ENCODE assay signal across 32 mouse cellular contexts in the genomic region with DNA sequence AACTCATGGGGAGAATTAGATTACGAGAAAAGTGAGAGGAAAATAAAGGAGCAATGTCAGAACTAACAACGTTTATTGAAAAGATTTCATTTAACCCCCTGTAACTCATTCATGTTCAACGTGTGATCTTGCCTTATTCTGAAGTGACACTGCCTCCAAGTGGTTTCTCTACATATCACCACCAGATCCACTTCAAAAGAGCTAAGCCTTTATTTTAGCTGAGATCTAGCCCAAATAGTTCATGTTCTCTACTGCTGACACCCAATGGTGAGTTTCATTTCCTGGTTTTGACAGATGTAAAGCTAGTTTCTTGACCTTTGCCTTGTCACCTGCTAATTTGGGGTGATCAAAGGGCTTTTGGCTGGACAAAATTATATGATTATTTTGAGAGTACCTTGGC.
A peak's percentile ranks its signal among the peaks of the same experiment; 100 is the strongest.
DNase-seq lines count a peak whose midpoint lies in the region; ATAC-seq and TF ChIP-seq lines count a peak whose summit lies in the region.
"Had no signal": no experiment of that assay in that cellular context is flagged by ENCODE, and none has a peak within 500 bp of the region (broad histone marks: within the 10 kb centered on the region; RNA-seq: fewer than 3 reads in every experiment).

No protein-coding gene starts in this region.

- H3K4me3 ChIP-seq in CH12.LX (replicated peaks in 1 of 3; ENCODE audit: low read depth in 2 of 3, low read length in 2 of 3, poor library complexity in 1 of 3) = no peak overlapping the region
- H3K4me3 ChIP-seq in midbrain, embryonic 14.5 days (replicated peaks; ENCODE audit: low read depth, low read length) = no peak overlapping the region
- H3K4me3 ChIP-seq: embryonic facial prominence, embryonic 10.5 days; embryonic facial prominence, embryonic 13.5 days; erythroblast, embryonic 14.5 days; forebrain, embryonic 12.5 days; forebrain, embryonic 15.5 days; gastrocnemius, adult 2 months; heart, embryonic 15.5 days; hindbrain, embryonic 10.5 days; hindbrain, embryonic 13.5 days; intestine, embryonic 15.5 days had no signal

- TF ChIP-seq POLR2A in CH12.LX (IDR thresholded peaks at IDR 0.05; ENCODE audit: low read depth, low read length) = no peak

- TF ChIP-seq RAD21 in CH12.LX (IDR thresholded peaks at IDR 0.05; ENCODE audit: low read depth, low read length) = peak; percentile 71

- no peaks in the 10 kb centered on the region for H3K79me2 ChIP-seq in CH12.LX (replicated peaks; ENCODE audit: control insufficient read depth, extremely low read depth, insufficient read depth, poor library complexity, severe bottlenecking)

- TF ChIP-seq CTCF in CH12.LX (conservative IDR thresholded peaks at IDR 0.05 in 1 of 2, IDR thresholded peaks at IDR 0.05 in 1 of 2; ENCODE audit: low read depth in 2 of 2, low read length in 2 of 2) = peak in 1 of 2 experiments; percentile 61; a peak in 2 of 4 replicates

- DNase-seq in 416B (ENCODE audit: low read depth) (peak; percentile 49), CH12.LX (ENCODE audit: extremely low read depth) (peak; percentile 35), NIH3T3 (ENCODE audit: low read depth) (peak; percentile 8), adipocyte (ENCODE audit: low spot score) (peak; percentile 12)
- no peak for DNase-seq in midbrain, embryonic 14.5 days
- no peak for DNase-seq in retina, embryonic 14.5 days (ENCODE audit: low spot score)
- no peak for DNase-seq in frontal cortex, postnatal 14 days (ENCODE audit: low spot score in 2 of 2)
- no peak for DNase-seq in natural killer cell, adult 2 months (ENCODE audit: low spot score in 2 of 2)
- DNase-seq: adrenal gland, adult 8-10 months; adrenal gland, postnatal 25 days; cerebellum, adult 18-20 months; cerebellum, adult 9-10 months; cerebellum, postnatal 14 days; gastrocnemius, adult 2 months; gastrocnemius, postnatal 14 days; heart, adult 11 months; heart, postnatal 10 days; heart, postnatal 36 days; kidney, adult 11 months had no signal

- H3K4me2 ChIP-seq in CH12.LX (ENCODE audit: insufficient read depth, low read depth, poor library complexity, severe bottlenecking) = no peak overlapping the region
- H3K4me2 ChIP-seq in midbrain, embryonic 14.5 days (ENCODE audit: low read length) = no peak overlapping the region
- H3K4me2 ChIP-seq: embryonic facial prominence, embryonic 13.5 days; forebrain, embryonic 12.5 days; forebrain, embryonic 15.5 days; heart, embryonic 11.5 days; heart, embryonic 15.5 days; hindbrain, embryonic 13.5 days; intestine, embryonic 15.5 days had no signal

- H3K36me3 ChIP-seq in CH12.LX (replicated peaks in 1 of 2; ENCODE audit: control insufficient read depth in 1 of 2, insufficient read depth in 1 of 2, low read length in 1 of 2) = no peaks in the 10 kb centered on the region
- no peaks in the 10 kb centered on the region for H3K36me3 ChIP-seq in midbrain, embryonic 14.5 days (ENCODE audit: control insufficient read depth, insufficient read depth, low read length)
- H3K36me3 ChIP-seq: embryonic facial prominence, embryonic 10.5 days; embryonic facial prominence, embryonic 13.5 days; forebrain, embryonic 12.5 days; forebrain, embryonic 15.5 days; G1E; heart, embryonic 15.5 days; hindbrain, embryonic 10.5 days; hindbrain, embryonic 13.5 days; intestine, embryonic 15.5 days had no signal

- ATAC-seq in midbrain, embryonic 14.5 days (ENCODE audit: low FRiP score, low TSS enrichment) = no peak
- ATAC-seq: CD4-positive, CD25-positive, alpha-beta regulatory T cell, adult 4 months; forebrain, embryonic 15.5 days; hindbrain, embryonic 16.5 days; intestine, embryonic 15.5 days had no signal

- 55% methylated on average over 3 of the region's 3 CpGs for WGBS in midbrain, embryonic 14.5 days

- in situ Hi-C loops in CH12.LX (cut with MboI; ENCODE audit: low pct_ligation_motif_present, low pct_unique_long_range_greater_than_20kb, low sequenced_read_pairs) = no loop called here

- dilution Hi-C loops in CH12.LX (cut with MboI; ENCODE audit: extremely low pct_ligation_motif_present, extremely low pct_unique_long_range_greater_than_20kb, low sequenced_read_pairs) = no loop called here

- no peak overlapping the region for H3K27ac ChIP-seq in CH12.LX (ENCODE audit: insufficient read depth, low read depth)
- no peak overlapping the region for H3K27ac ChIP-seq in midbrain, embryonic 14.5 days (replicated peaks; ENCODE audit: low read depth, low read length)
- H3K27ac ChIP-seq: embryonic facial prominence, embryonic 10.5 days; embryonic facial prominence, embryonic 13.5 days; forebrain, embryonic 12.5 days; forebrain, embryonic 15.5 days; gastrocnemius, adult 2 months; heart, embryonic 15.5 days; hindbrain, embryonic 10.5 days; hindbrain, embryonic 13.5 days; intestine, embryonic 15.5 days had no signal

- TF ChIP-seq EP300 in CH12.LX (IDR thresholded peaks at IDR 0.05; ENCODE audit: low read length) = peak; percentile 29; the same call in 1 of the 2 replicates

- no peaks in the 10 kb centered on the region for H3K27me3 ChIP-seq in CH12.LX (replicated peaks)
- no peaks in the 10 kb centered on the region for H3K27me3 ChIP-seq in midbrain, embryonic 14.5 days (ENCODE audit: control insufficient read depth, insufficient read depth, low read length)
- H3K27me3 ChIP-seq: embryonic facial prominence, embryonic 13.5 days; forebrain, embryonic 12.5 days; forebrain, embryonic 15.5 days; heart, embryonic 15.5 days; hindbrain, embryonic 13.5 days; intestine, embryonic 15.5 days had no signal

- no peak overlapping the region for H3K9ac ChIP-seq in CH12.LX (ENCODE audit: insufficient read depth, low read depth)
- H3K9ac ChIP-seq in midbrain, embryonic 14.5 days (replicated peaks; ENCODE audit: low read length) = no peak overlapping the region
- H3K9ac ChIP-seq: embryonic facial prominence, embryonic 13.5 days; forebrain, embryonic 12.5 days; forebrain, embryonic 15.5 days; heart, embryonic 15.5 days; hindbrain, embryonic 13.5 days; intestine, embryonic 15.5 days had no signal

- no peaks in the 10 kb centered on the region for H3K9me3 ChIP-seq in CH12.LX (replicated peaks; ENCODE audit: low read length)
- no peaks in the 10 kb centered on the region for H3K9me3 ChIP-seq in midbrain, embryonic 14.5 days (ENCODE audit: control insufficient read depth, low read length)
- H3K9me3 ChIP-seq: embryonic facial prominence, embryonic 13.5 days; forebrain, embryonic 12.5 days; forebrain, embryonic 15.5 days; G1E; heart, embryonic 15.5 days; hindbrain, embryonic 13.5 days; intestine, embryonic 15.5 days had no signal

- no peaks in the 10 kb centered on the region for H3K4me1 ChIP-seq in CH12.LX (ENCODE audit: control insufficient read depth in 1 of 2, insufficient read depth in 2 of 2)
- no peaks in the 10 kb centered on the region for H3K4me1 ChIP-seq in midbrain, embryonic 14.5 days (ENCODE audit: control insufficient read depth, insufficient read depth, low read length)
- H3K4me1 ChIP-seq: embryonic facial prominence, embryonic 10.5 days; embryonic facial prominence, embryonic 13.5 days; forebrain, embryonic 12.5 days; forebrain, embryonic 15.5 days; heart, embryonic 15.5 days; hindbrain, embryonic 10.5 days; hindbrain, embryonic 13.5 days; intestine, embryonic 15.5 days had no signal

TF ChIP-seq in CH12.LX, 34 proteins besides CTCF, POLR2A, EP300 and RAD21:
- peak; percentile 46 for TF ChIP-seq SMC3 (IDR thresholded peaks at IDR 0.05; ENCODE audit: low read depth, low read length)
- no peak for TF ChIP-seq GABPA (IDR thresholded peaks at IDR 0.05; ENCODE audit: insufficient replicate concordance, low read depth, low read length)
- peak; percentile 61 for TF ChIP-seq IRF4 (IDR thresholded peaks at IDR 0.05; ENCODE audit: low read depth, low read length)
- TF ChIP-seq NELFE (IDR thresholded peaks at IDR 0.05; ENCODE audit: low read depth, low read length) = no peak

Comparison
In these comparisons a context has a peak if more than half of its experiments do, and no peak if none do; other contexts are left out.
1. DNase-seq: peak in 416B (single experiment), CH12.LX (single experiment), NIH3T3 (single experiment) and adipocyte (single experiment); none in midbrain, embryonic 14.5 days (single experiment), retina, embryonic 14.5 days (single experiment), frontal cortex, postnatal 14 days (0 of 2) and natural killer cell, adult 2 months (0 of 2).